Mouse (Mus musculus) MEL (cell line): ENCODE results near the gene Prmt9. TPM values are rescaled to one million over a fixed set of nuclear protein-coding genes. Genes with fewer than 3 reads are reported as not detected.
A peak's percentile ranks its signal among the peaks of the same experiment; 100 is the strongest.

Experiments
- DNase-seq: peaks from one replicate; pipeline ENCODE4 v3.0.0; 2011; ENCODE audit warnings: low read depth, low spot score
- H3K27ac ChIP-seq: 2 replicates; pipeline ENCODE4 v1.5.1; 2012; ENCODE audit warnings: low read depth, mild to moderate bottlenecking, control low read depth, low read length, moderate library complexity; ENCODE audit not compliant: control insufficient read depth
- H3K27me3 ChIP-seq, 2 experiments: fragments of 150-350 bp in 1 of 2; sonication (generic) in 1 of 2; 2 replicates each; pipeline ENCODE4 v1.6.1; 2012; ENCODE audit warnings: low read length in 2 of 2, mild to moderate bottlenecking in 2 of 2, improper control_type of control experiment in 1 of 2, moderate library complexity in 1 of 2; ENCODE audit not compliant: insufficient read depth in 2 of 2, control insufficient read depth in 1 of 2
- H3K36me3 ChIP-seq, 2 experiments: 2 replicates each; pipeline ENCODE4 v1.6.1; 2012 to 2014; ENCODE audit warnings: low read length in 2 of 2, improper control_type of control experiment in 1 of 2, inconsistent platforms in 1 of 2, mild to moderate bottlenecking in 1 of 2; ENCODE audit not compliant: insufficient read depth in 2 of 2, control insufficient read depth in 1 of 2
- H3K4me1 ChIP-seq, 2 experiments: fragments of 150-350 bp in 1 of 2; sonication (generic) in 1 of 2; 2 replicates each; pipeline ENCODE4 v1.6.1; 2012; ENCODE audit warnings: low read length in 2 of 2, improper control_type of control experiment in 1 of 2, mild to moderate bottlenecking in 1 of 2; ENCODE audit not compliant: insufficient read depth in 2 of 2, control insufficient read depth in 1 of 2
- H3K4me3 ChIP-seq, 2 experiments: fragments of 150-350 bp in 1 of 2; sonication (generic) in 1 of 2; 2 replicates each; pipeline ENCODE4 v1.5.1; 2012; ENCODE audit warnings: low read depth in 2 of 2, low read length in 2 of 2, mild to moderate bottlenecking in 2 of 2, moderate library complexity in 2 of 2, control low read depth in 1 of 2, improper control_type of control experiment in 1 of 2; ENCODE audit not compliant: control insufficient read depth in 1 of 2, insufficient read depth in 1 of 2
- H3K79me2 ChIP-seq: 2 replicates; pipeline ENCODE4 v1.6.1; 2012; ENCODE audit warnings: mild to moderate bottlenecking, low read length, moderate library complexity; ENCODE audit not compliant: control insufficient read depth, poor library complexity, insufficient read depth
- H3K9ac ChIP-seq: 2 replicates; pipeline ENCODE4 v1.6.1; 2012; ENCODE audit warnings: low read depth, mild to moderate bottlenecking, control low read depth, low read length, moderate library complexity; ENCODE audit not compliant: control insufficient read depth, poor library complexity, severe bottlenecking
- H3K9me3 ChIP-seq: fragments of 150-350 bp; sonication (generic); replicated peaks from 2 replicates; pipeline ENCODE4 v1.6.1; 2012; ENCODE audit warnings: mild to moderate bottlenecking, low read length, improper control_type of control experiment, moderate library complexity; ENCODE audit not compliant: insufficient read depth
- BHLHE40 ChIP-seq: IDR thresholded peaks from 2 replicates; pipeline ENCODE4 v1.6.1; 2012; ENCODE audit warnings: low read depth, mild to moderate bottlenecking, inconsistent platforms, low read length, improper control_type of control experiment, borderline replicate concordance
- CHD2 ChIP-seq: IDR thresholded peaks from 2 replicates; pipeline ENCODE4 v1.6.1; 2011; ENCODE audit warnings: low read length, improper control_type of control experiment
- ELF1 ChIP-seq: IDR thresholded peaks from 2 replicates; pipeline ENCODE4 v1.6.1; 2014; ENCODE audit warnings: low read depth, mild to moderate bottlenecking, inconsistent platforms, low read length, improper control_type of control experiment, moderate library complexity
- EP300 ChIP-seq, 2 experiments: IDR thresholded peaks; 2 replicates each; pipeline ENCODE4 v1.6.1; 2011; ENCODE audit warnings: improper control_type of control experiment in 2 of 2, low read length in 2 of 2, low read depth in 1 of 2, mild to moderate bottlenecking in 1 of 2
- ETS1 ChIP-seq: IDR thresholded peaks from 2 replicates; pipeline ENCODE4 v1.6.1; 2012; ENCODE audit warnings: low read depth, mild to moderate bottlenecking, inconsistent platforms, low read length, improper control_type of control experiment, moderate library complexity
- GABPA ChIP-seq: IDR thresholded peaks from 2 replicates; pipeline ENCODE4 v1.6.1; 2012; ENCODE audit warnings: low read depth, mild to moderate bottlenecking, inconsistent platforms, low read length, improper control_type of control experiment, moderate library complexity
- GATA1 ChIP-seq: IDR thresholded peaks from 2 replicates; pipeline ENCODE4 v1.6.1; 2011; ENCODE audit warnings: low read depth, low read length, improper control_type of control experiment
- HCFC1 ChIP-seq: IDR thresholded peaks from 2 replicates; pipeline ENCODE4 v1.6.1; 2012; ENCODE audit warnings: low read depth, mild to moderate bottlenecking, inconsistent platforms, low read length, improper control_type of control experiment, moderate library complexity
- JUND ChIP-seq: IDR thresholded peaks from 2 replicates; pipeline ENCODE4 v1.6.1; 2011; ENCODE audit warnings: low read depth, mild to moderate bottlenecking, improper control_type of control experiment, low read length
- MAFK ChIP-seq: IDR thresholded peaks from 2 replicates; pipeline ENCODE4 v1.6.1; 2011; ENCODE audit warnings: low read depth, mild to moderate bottlenecking, low read length, improper control_type of control experiment, borderline replicate concordance
- MAX ChIP-seq: IDR thresholded peaks from 2 replicates; pipeline ENCODE4 v1.6.1; 2011; ENCODE audit warnings: low read length, improper control_type of control experiment
- MXI1 ChIP-seq: IDR thresholded peaks from 2 replicates; pipeline ENCODE4 v1.6.1; 2011; ENCODE audit warnings: mild to moderate bottlenecking, low read depth, low read length, improper control_type of control experiment
- MYC ChIP-seq: IDR thresholded peaks from 2 replicates; pipeline ENCODE4 v1.6.1; 2011; ENCODE audit warnings: low read depth, mild to moderate bottlenecking, low read length, improper control_type of control experiment, moderate library complexity
- POLR2A ChIP-seq, 2 experiments: IDR thresholded peaks; 2 replicates each; pipeline ENCODE4 v1.6.1; 2011 to 2012; ENCODE audit warnings: low read length in 2 of 2, mild to moderate bottlenecking in 2 of 2, control low read depth in 1 of 2, improper control_type of control experiment in 1 of 2, low read depth in 1 of 2, moderate library complexity in 1 of 2; ENCODE audit not compliant: control insufficient read depth in 1 of 2, insufficient read depth in 1 of 2, poor library complexity in 1 of 2
- POLR2AphosphoS5 ChIP-seq: IDR thresholded peaks from 2 replicates; pipeline ENCODE4 v1.6.1; 2012; ENCODE audit warnings: low read depth, borderline replicate concordance, mild to moderate bottlenecking, inconsistent platforms, low read length, moderate library complexity, mixed read lengths
- RAD21 ChIP-seq: IDR thresholded peaks from 2 replicates; pipeline ENCODE4 v1.6.1; 2011; ENCODE audit warnings: mild to moderate bottlenecking, low read depth, low read length, improper control_type of control experiment
- RCOR1 ChIP-seq: IDR thresholded peaks from 2 replicates; pipeline ENCODE4 v1.6.1; 2012; ENCODE audit warnings: low read depth, mild to moderate bottlenecking, inconsistent platforms, low read length, improper control_type of control experiment
- TAL1 ChIP-seq: IDR thresholded peaks from 2 replicates; pipeline ENCODE4 v1.6.1; 2012; ENCODE audit warnings: mild to moderate bottlenecking, inconsistent platforms, low read length, moderate library complexity, mixed read lengths
- TCF12 ChIP-seq: IDR thresholded peaks from 2 replicates; pipeline ENCODE4 v1.6.1; 2014; ENCODE audit warnings: low read depth, mild to moderate bottlenecking, inconsistent platforms, low read length, improper control_type of control experiment, moderate library complexity
- UBTF ChIP-seq: IDR thresholded peaks from 2 replicates; pipeline ENCODE4 v1.6.1; 2012; ENCODE audit warnings: low read depth, mild to moderate bottlenecking, inconsistent platforms, low read length, improper control_type of control experiment, moderate library complexity, borderline replicate concordance; ENCODE audit not compliant: insufficient read depth
- USF1 ChIP-seq: IDR thresholded peaks from 2 replicates; pipeline ENCODE4 v1.6.1; 2014; ENCODE audit warnings: low read depth, mild to moderate bottlenecking, inconsistent platforms, low read length, improper control_type of control experiment, moderate library complexity
- ZC3H11A ChIP-seq: IDR thresholded peaks from 2 replicates; pipeline ENCODE4 v1.6.1; 2012; ENCODE audit warnings: low read depth, mild to moderate bottlenecking, inconsistent platforms, low read length, improper control_type of control experiment
- ZNF384 ChIP-seq: IDR thresholded peaks from 2 replicates; pipeline ENCODE4 v1.6.1; 2012; ENCODE audit warnings: low read depth, mild to moderate bottlenecking, inconsistent platforms, low read length, improper control_type of control experiment
- polyA plus RNA-seq, 2 experiments: library from polyadenylated mRNA; stranded (reverse) in 1 of 2; unstranded in 1 of 2; fragments of >175 nt in 1 of 2; fragments of >200 nt in 1 of 2; gene quantifications; 2 replicates each; pipeline versions ENCODE4 v1.2.1 to v1.2.4; 2012; ENCODE audit warnings: low replicate concordance in 2 of 2, low read depth in 1 of 2; ENCODE audit not compliant: insufficient read length in 2 of 2, insufficient read depth in 1 of 2, missing spikeins in 1 of 2
- total RNA-seq: library from RNA; depleted of rRNA; stranded (reverse); fragments of 300-350 nt; gene quantifications from 2 replicates; pipeline ENCODE4 v1.2.3, GENCODE M21; 2012

Gene Prmt9
- total and polyA plus RNA-seq, 3 experiments: 16.0 to 54.2 (median 18.6) TPM

DNA sequence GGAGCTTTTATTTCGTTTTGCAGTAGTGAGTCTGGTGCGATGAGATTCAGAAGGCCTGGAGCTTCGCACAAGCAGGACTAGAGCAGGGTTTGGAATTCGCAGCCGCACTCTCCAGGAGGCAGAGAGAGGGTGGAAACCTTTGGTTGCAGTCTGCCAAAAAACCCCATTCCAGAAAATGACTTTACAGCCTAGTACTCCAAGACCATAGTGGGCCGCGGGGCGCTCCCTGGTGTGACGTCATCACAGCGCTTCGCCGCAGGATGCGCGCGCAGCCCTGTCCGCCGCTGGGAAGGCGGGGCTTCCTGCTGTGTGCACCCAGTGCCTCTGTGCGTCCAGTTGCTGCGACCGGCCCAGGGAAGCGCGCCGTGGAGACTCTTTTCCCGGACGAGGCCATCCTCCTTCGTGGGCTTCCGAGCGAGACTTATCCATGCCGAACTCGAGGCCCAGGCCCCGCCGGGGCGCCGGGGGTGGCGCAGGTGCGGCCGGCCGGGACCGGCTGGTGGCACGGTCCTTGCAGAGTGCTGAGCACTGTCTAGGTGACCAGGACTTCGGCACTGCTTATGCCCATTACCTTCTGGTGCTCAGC is at the start of gene Prmt9 (continued):
- peak; percentile 71 for TF ChIP-seq ELF1
- TF ChIP-seq JUND: peak; percentile 29; the same call in 1 of the 2 replicates
- no peak for TF ChIP-seq RCOR1
- TF ChIP-seq, all 39 proteins: peak for 17

DNA sequence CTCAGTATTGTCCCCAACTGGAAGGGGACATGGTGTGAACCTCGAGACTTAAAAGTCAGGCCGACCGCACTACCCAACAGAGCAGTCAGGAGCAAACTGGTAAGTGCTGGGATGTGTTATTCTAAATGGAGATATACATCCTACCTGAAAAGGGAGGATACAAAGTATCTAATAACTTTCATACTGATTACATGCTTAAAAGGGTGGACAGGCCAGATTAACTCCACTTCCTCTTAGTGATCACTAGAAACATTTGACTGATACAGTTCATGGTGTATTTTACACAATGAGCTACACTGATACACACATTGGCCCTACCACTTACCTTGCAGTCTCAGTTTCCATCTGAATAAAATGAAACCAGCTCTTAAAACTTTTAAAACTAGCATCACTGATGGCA is 48.9 kb upstream of the Prmt9 start:
- Histone ChIP-seq H3K4me1 (peaks cover 7 to 18% of the 10 kb centered on the region in 2 experiments), H3K9me3 (no peaks in the 10 kb centered on the region), H3K27me3 (no peaks in the 10 kb centered on the region), H3K36me3 (peaks cover 0 to 12% of the 10 kb centered on the region in 2 experiments; a peak in 2 of 4 replicates), H3K9ac (no peak overlapping the region), H3K79me2 (peaks cover 16% of the 10 kb centered on the region), H3K27ac (no peak overlapping the region), H3K4me3 (no peak overlapping the region)
- peak; percentile 44 for DNase-seq
- TF ChIP-seq ZC3H11A: no peak
- TF ChIP-seq GABPA: no peak
- peak; percentile 49; the same call in 1 of the 2 replicates for TF ChIP-seq RCOR1
- no peak for TF ChIP-seq MAFK
- no peak for TF ChIP-seq MXI1
- peak; percentile 31; the same call in 1 of the 2 replicates for TF ChIP-seq TAL1
- TF ChIP-seq USF1: no peak
- TF ChIP-seq UBTF: no peak
- no peak for TF ChIP-seq MAX
- TF ChIP-seq BHLHE40: no peak
- TF ChIP-seq MYC: 0 out of 2 replicates have a peak, but pooled peaks have one; percentile 36
- no peak for TF ChIP-seq POLR2A (IDR thresholded peaks at IDR 0.05; ENCODE audit: control insufficient read depth in 1 of 2, insufficient read depth in 1 of 2, low read depth in 1 of 2, low read length in 2 of 2, poor library complexity in 1 of 2)
- TF ChIP-seq HCFC1: no peak
- TF ChIP-seq POLR2AphosphoS5: no peak
- TF ChIP-seq GATA1: peak; percentile 68
- peak; percentile 68 to 73 for TF ChIP-seq EP300 (IDR thresholded peaks at IDR 0.05; ENCODE audit: low read depth in 1 of 2, low read length in 2 of 2)
- no peak for TF ChIP-seq JUND
- TF ChIP-seq CHD2: no peak
- no peak for TF ChIP-seq ELF1
- 0 out of 2 replicates have a peak, but pooled peaks have one; percentile 12 for TF ChIP-seq ETS1
- no peak for TF ChIP-seq RAD21
- TF ChIP-seq ZNF384: no peak
- TF ChIP-seq TCF12: peak; percentile 50; the same call in 1 of the 2 replicates
